Mouse (Mus musculus) heart, embryonic 16.5 days (tissue): ENCODE data around the gene Dusp10. TPM values are rescaled to one million over a fixed set of nuclear protein-coding genes. Genes with fewer than 3 reads are reported as not detected.

Experiments used
- ATAC-seq: fragments of 200-750 bp; cut with Nextera tagmentation; replicated peaks from 2 replicates; pipeline ENCODE4 v1.8.0; 2017; ENCODE audit warnings: moderate number of reproducible peaks; ENCODE audit not compliant: insufficient read depth, low FRiP score; ENCODE audit errors: extremely low read depth
- H3K27ac ChIP-seq: fragments of 300-500 bp; sonication (generic); 2 replicates; pipeline ENCODE4 v1.5.1; 2014; ENCODE audit warnings: mild to moderate bottlenecking, low read length, control low read depth, moderate library complexity
- H3K27me3 ChIP-seq: fragments of 300-500 bp; sonication (generic); 2 replicates; pipeline ENCODE4 v1.6.1; 2014; ENCODE audit warnings: low read length, mixed read lengths; ENCODE audit not compliant: control insufficient read depth, insufficient read depth
- H3K36me3 ChIP-seq: fragments of 300-500 bp; sonication (generic); 2 replicates; pipeline ENCODE4 v1.6.1; 2014; ENCODE audit not compliant: control insufficient read depth, insufficient read depth
- H3K4me1 ChIP-seq: fragments of 300-500 bp; sonication (generic); 2 replicates; pipeline ENCODE4 v1.6.1; 2014; ENCODE audit warnings: low read length, mixed read lengths; ENCODE audit not compliant: control insufficient read depth, insufficient read depth
- H3K4me2 ChIP-seq: fragments of 300-500 bp; sonication (generic); 2 replicates; pipeline ENCODE4 v1.6.1; 2014; ENCODE audit warnings: low read depth, mild to moderate bottlenecking, control low read depth, low read length
- H3K4me3 ChIP-seq: fragments of 300-500 bp; sonication (generic); 2 replicates; pipeline ENCODE4 v1.5.1; 2014; ENCODE audit warnings: mild to moderate bottlenecking, control low read depth, low read length
- H3K9ac ChIP-seq: fragments of 300-500 bp; sonication (generic); 2 replicates; pipeline ENCODE4 v1.6.1; 2014; ENCODE audit warnings: low read length, control low read depth
- H3K9me3 ChIP-seq: fragments of 300-500 bp; sonication (generic); replicated peaks from 2 replicates; pipeline ENCODE4 v1.6.1; 2016; ENCODE audit warnings: low read length; ENCODE audit not compliant: control insufficient read depth
- WGBS: fragments of 180-500 bp; shearing (Covaris S2); extraction: QIAGEN DNeasy Blood & Tissue Kit; methylation state at CpG from one replicate; pipeline ENCODE4 v1.1.7; 2014; 5-methylcytosine and 5-hydroxymethylcytosine counted together
- polyA plus RNA-seq: library from polyadenylated mRNA; unstranded; fragments of >200 nt; fragmentation: Nextera tagmentation; extraction: Ambion mirVana; gene quantifications from 2 replicates; pipeline ENCODE4 v1.2.1, GENCODE M21; 2015

The Dusp10 gene
- polyA plus RNA-seq, 1 experiment from 2014 or later = 15.5 TPM

DNA sequence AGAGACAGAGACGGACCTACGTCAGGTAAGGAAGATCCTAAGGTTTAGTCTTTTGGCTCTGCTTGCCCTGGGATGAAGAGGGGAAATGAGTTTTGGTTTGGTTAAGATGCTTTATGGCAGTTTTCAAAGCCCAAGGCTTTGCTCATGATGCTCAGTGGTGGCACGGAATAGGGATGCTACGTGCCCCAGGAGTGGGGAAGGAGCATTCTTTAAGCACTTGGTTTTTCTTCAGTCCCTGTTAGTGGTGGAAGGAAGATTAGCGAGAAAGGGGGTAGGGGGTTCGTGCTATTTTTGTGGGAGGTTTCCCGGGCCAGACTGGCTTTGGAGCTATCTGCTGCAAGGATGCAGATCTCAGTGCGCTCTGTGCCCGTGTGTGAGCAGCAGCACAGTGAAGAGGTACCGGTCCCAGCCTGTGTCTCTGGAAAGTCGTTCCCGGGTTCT is 21.7 kb downstream of the Dusp10 start:
- peaks cover 10% of the 10 kb centered on the region for H3K36me3 ChIP-seq
- peak overlapping the region; percentile 73 for H3K4me2 ChIP-seq
- ATAC-seq = no peak
- peaks cover 34% of the 10 kb centered on the region for H3K4me1 ChIP-seq
- 0% methylated on average over 12 of the region's 12 CpGs for WGBS
- H3K9ac ChIP-seq = peak overlapping the region; percentile 80
- H3K9me3 ChIP-seq = no peaks in the 10 kb centered on the region
- peak overlapping the region; percentile 83 for H3K4me3 ChIP-seq
- H3K27ac ChIP-seq = peak overlapping the region; percentile 69
- H3K27me3 ChIP-seq = no peaks in the 10 kb centered on the region

DNA sequence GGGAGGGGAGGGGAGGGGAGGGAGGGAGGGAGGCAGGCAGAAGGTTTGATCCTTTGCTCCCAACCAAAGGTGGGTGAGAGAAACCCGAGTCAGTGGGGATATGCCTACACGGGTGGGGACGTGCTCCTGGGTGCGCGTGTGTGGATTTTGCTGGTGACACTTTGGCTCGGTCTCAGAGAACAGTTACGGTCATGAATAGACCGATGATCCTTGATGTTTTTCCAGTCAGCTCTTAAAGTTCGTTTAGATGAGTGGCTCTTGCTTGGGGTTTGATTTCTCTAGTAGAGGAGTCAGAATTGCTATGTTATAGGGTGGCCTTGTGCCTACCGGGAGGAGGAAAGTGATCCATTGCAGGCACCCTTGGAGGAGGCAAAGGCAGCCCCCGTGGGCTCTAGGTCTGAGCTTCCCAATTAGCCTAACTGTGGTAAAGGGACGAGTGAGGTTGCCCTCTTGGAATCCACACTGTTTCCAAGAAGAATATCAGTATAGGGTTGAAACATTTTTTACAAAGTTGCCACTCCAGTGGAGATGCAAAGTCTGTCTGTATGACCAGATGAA is 22.3 kb downstream of the Dusp10 start:
- Histone ChIP-seq H3K27me3 (no peaks in the 10 kb centered on the region), H3K4me3 (peak overlapping the region; percentile 83), H3K4me2 (peak overlapping the region; percentile 73), H3K9me3 (no peaks in the 10 kb centered on the region), H3K27ac (peak overlapping the region; percentile 69), H3K36me3 (peaks cover 10% of the 10 kb centered on the region), H3K9ac (peak overlapping the region; percentile 80), H3K4me1 (peaks cover 39% of the 10 kb centered on the region)
- ATAC-seq = no peak
- WGBS = 8% methylated on average over 12 of the region's 12 CpGs

DNA sequence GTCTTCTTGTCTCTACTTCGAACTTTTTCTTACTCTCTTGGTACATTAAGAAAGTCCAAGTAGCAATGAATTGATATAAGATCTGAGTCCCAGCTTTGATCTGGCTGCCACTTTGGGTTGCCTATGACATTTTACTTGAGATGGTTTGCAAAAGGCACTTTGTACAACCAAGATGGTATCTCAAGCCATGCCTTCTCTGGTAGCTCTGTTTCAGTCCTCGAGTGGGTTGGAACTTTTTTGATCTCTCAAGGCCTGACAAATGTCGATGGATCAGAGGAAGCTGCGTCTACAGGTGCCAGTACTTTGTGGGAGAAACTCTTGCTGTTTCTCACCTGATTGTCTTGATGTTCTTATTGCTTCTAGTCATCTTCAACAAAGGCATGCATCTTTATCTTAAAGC is 24.7 kb downstream of the Dusp10 start:
- peaks cover 51% of the 10 kb centered on the region for H3K4me1 ChIP-seq
- H3K9ac ChIP-seq = no peak overlapping the region
- H3K36me3 ChIP-seq = peaks cover 10% of the 10 kb centered on the region
- 79% methylated on average over 4 of the region's 4 CpGs for WGBS
- H3K9me3 ChIP-seq = no peaks in the 10 kb centered on the region
- H3K4me2 ChIP-seq = peak overlapping the region; percentile 4; the same call in 1 of the 2 replicates
- ATAC-seq = no peak
- H3K27me3 ChIP-seq = no peaks in the 10 kb centered on the region
- H3K27ac ChIP-seq = no peak overlapping the region
- H3K4me3 ChIP-seq = no peak overlapping the region

DNA sequence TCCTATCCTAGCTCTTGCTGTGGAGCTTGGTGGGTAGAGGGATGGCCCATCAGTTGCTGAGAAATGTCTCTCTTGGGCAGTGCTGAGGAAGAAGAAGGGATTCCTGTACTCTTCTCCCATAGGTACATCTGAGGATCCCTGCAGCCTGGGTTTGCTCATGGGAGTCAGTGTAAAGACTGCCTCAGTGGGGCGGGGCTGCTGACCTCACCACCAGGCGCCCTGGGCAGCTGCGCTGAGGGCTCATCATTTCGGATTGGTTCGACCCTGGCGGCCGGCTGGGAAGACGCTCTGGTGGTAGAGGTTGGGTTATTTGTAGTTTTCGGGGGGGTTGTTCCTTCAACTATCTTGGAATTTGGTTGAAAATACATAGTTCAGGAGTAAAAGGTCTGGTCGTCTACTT is 26.2 kb downstream of the Dusp10 start:
- no peak for ATAC-seq
- Histone ChIP-seq H3K27me3 (no peaks in the 10 kb centered on the region), H3K9me3 (no peaks in the 10 kb centered on the region), H3K27ac (no peak overlapping the region), H3K4me2 (peak overlapping the region; percentile 1; the same call in 1 of the 2 replicates), H3K36me3 (peaks cover 10% of the 10 kb centered on the region), H3K4me1 (peaks cover 52% of the 10 kb centered on the region), H3K9ac (no peak overlapping the region), H3K4me3 (no peak overlapping the region)
- 91% methylated on average over 10 of the region's 10 CpGs for WGBS

DNA sequence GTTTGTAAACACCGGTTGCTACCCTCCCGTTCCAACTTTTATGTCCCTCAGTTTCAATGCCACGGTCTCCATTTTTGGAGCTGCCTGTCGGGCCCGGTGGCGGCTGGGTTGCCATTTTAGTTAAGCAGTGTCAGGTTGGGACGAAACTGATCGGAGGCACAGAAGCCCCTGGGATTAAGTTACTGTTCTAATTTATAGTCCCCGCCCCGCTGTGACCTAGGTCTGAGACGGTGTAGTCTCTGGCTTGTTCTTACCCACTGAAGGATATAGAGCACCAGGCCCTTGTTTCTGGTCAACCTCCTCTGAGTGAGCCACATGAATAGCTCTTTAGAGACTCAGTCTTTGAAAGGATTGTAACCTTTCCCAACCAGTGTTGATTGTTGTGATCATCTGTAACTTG is 27.1 kb downstream of the Dusp10 start:
- Histone ChIP-seq H3K27me3 (no peaks in the 10 kb centered on the region), H3K4me1 (peaks cover 52% of the 10 kb centered on the region), H3K4me3 (no peak overlapping the region), H3K27ac (peak overlapping the region; percentile 96; the same call in 1 of the 2 replicates), H3K36me3 (peaks cover 10% of the 10 kb centered on the region), H3K9me3 (no peaks in the 10 kb centered on the region), H3K4me2 (peak overlapping the region; percentile 5; the same call in 1 of the 2 replicates), H3K9ac (no peak overlapping the region)
- no peak for ATAC-seq
- WGBS = 91% methylated on average over 11 of the region's 11 CpGs

DNA sequence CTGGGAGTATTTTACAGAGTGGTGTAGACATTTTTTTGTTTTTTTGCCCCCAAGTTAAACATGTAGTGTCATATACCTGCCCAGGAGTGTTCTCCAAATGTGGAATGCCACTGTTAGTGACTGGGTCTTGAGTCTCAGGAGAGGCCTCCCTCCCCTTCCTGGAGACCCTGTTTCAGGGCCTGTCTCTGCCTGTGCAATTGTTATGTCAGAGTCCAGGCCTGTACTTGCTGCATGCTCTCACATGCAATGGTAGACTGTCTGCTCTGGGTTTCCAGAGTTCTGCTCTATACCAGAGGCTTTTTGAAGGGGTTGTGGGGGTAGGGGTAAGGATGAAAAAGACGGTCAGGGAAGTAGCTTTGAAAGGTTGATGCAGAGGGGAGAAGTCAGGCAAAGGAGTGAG is 27.8 kb downstream of the Dusp10 start:
- peaks cover 49% of the 10 kb centered on the region for H3K4me1 ChIP-seq
- peak overlapping the region; percentile 96 for H3K27ac ChIP-seq
- H3K36me3 ChIP-seq = peaks cover 10% of the 10 kb centered on the region
- no peak overlapping the region for H3K4me3 ChIP-seq
- no peaks in the 10 kb centered on the region for H3K27me3 ChIP-seq
- no peak for ATAC-seq
- WGBS = 57% methylated on average over 1 of the region's 1 CpGs
- no peaks in the 10 kb centered on the region for H3K9me3 ChIP-seq
- peak overlapping the region; percentile 65 for H3K9ac ChIP-seq
- H3K4me2 ChIP-seq = peak overlapping the region; percentile 41

DNA sequence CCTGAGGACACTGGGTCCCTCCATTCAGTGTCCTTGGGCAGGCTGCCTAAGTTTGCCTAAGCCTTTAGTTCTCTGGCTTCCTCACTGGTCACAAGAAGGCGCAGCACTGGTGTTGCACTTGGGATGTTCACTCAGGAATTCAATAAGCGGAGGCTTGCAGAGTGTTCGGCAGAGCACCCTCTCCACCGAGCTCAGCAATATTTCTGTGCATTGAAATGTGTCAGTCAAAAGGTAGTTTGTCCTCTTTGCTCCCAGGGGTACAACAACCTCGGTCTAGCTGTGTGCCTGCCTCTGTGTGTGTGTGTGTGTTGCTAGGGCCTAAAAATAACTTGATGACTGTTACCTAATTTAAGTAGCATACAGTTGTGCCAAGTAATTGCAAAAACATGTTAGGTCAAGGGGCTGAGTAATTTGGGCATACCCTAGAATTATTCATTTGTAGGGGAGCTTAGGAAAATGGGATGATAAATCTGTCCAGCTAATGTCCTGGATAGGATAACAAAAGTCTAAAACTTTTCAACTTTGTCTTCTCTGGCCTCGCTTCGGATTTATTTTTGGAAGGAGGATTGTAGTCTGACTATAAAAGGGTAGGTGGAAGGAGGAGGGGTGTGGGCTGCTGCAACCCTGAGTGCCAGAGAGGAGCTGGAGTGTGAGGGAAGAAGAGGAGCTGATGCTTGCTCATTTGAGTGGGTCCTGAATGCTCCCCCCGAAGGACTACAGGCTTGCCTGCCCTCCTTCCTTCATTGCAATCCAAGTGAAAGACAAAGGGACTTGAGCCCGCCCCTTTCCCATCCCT is 28.9 kb downstream of the Dusp10 start:
- WGBS = 40% methylated on average over 9 of the region's 9 CpGs
- H3K4me2 ChIP-seq = peak overlapping the region; percentile 49
- no peaks in the 10 kb centered on the region for H3K9me3 ChIP-seq
- H3K4me1 ChIP-seq = peaks cover 38% of the 10 kb centered on the region
- H3K4me3 ChIP-seq = 0 out of 2 replicates have a peak overlapping the region, but pooled peaks have one; percentile 5
- peak; percentile 89 for ATAC-seq
- peak overlapping the region; percentile 65 for H3K9ac ChIP-seq
- no peaks in the 10 kb centered on the region for H3K27me3 ChIP-seq
- H3K27ac ChIP-seq = peak overlapping the region; percentile 96
- H3K36me3 ChIP-seq = peaks cover 8% of the 10 kb centered on the region

DNA sequence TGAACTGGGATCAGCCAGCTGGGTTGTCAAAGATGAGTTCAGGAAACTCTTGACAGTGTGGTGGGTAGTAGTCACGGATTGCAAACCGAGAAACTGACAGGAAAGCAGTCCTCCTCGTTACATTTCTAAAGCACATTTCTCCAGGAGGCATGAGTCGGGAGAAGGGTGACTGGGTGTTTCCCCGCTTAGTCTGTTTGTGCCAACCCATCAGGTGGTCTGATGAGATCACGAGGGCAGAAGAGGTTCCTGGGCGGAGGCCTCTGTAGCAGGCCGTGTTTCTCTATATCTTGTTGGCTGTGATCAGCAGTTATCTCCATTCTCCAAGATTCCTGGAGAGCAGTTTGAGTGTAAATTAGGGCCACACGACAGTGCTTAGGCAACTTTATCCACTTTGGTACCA is 29.6 kb downstream of the Dusp10 start:
- ATAC-seq = no peak
- peaks cover 33% of the 10 kb centered on the region for H3K4me1 ChIP-seq

DNA sequence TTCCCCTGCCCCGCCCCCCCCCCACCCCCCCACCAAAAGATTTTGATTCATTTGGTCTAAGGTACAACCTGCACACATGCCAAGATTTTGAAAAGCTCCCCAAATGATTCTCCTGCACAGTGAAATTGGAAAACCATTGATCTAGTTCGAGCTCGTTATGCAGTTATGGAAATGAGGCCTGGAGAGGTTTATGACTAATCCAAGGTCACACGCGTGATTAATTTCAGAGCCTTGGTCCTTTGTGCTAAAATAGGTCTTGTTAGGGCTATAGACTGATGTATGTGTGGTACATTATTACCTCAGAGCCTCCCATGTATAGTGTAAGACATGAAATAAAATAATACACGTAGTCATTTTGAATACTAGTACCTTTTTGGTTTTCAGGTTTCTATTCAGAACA is 30.3 kb downstream of the Dusp10 start:
- 0 out of 2 replicates have a peak, but pooled peaks cover 2% of the 10 kb centered on the region for H3K36me3 ChIP-seq
- peaks cover 28% of the 10 kb centered on the region for H3K4me1 ChIP-seq
- H3K4me3 ChIP-seq = no peak overlapping the region
- 84% methylated on average over 6 of the region's 6 CpGs for WGBS
- H3K27ac ChIP-seq = no peak overlapping the region
- H3K9me3 ChIP-seq = no peaks in the 10 kb centered on the region
- no peak overlapping the region for H3K9ac ChIP-seq
- no peaks in the 10 kb centered on the region for H3K27me3 ChIP-seq
- no peak overlapping the region for H3K4me2 ChIP-seq
- no peak for ATAC-seq

More for the DNA sequence above, 29.6 kb downstream of the Dusp10 start:
- Histone ChIP-seq H3K9me3 (no peaks in the 10 kb centered on the region), H3K4me3 (no peak overlapping the region), H3K9ac (peak overlapping the region; percentile 64), H3K27me3 (no peaks in the 10 kb centered on the region), H3K27ac (peak overlapping the region; percentile 96), H3K4me2 (peak overlapping the region; percentile 40), H3K36me3 (0 out of 2 replicates have a peak, but pooled peaks cover 2% of the 10 kb centered on the region)
- WGBS = 54% methylated on average over 9 of the region's 9 CpGs
